Mouse (Mus musculus) neural tube, embryonic 12.5 days (tissue): ENCODE measurements around the gene Gm20379. TPM values are rescaled to one million over a fixed set of nuclear protein-coding genes. Genes with fewer than 3 reads are reported as not detected.

ENCODE experiments used
- ATAC-seq: fragments of 200-750 bp; cut with Nextera tagmentation; 2 replicates; pipeline ENCODE4 v1.8.0; 2017; ENCODE audit warnings: low read depth, mild to moderate bottlenecking, moderate TSS enrichment, moderate library complexity; ENCODE audit not compliant: low FRiP score
- H3K27ac ChIP-seq: fragments of 300-500 bp; sonication (generic); 2 replicates; pipeline ENCODE4 v1.5.1; 2016
- H3K27me3 ChIP-seq: fragments of 300-500 bp; sonication (generic); replicated peaks from 2 replicates; pipeline ENCODE4 v1.6.1; 2016; ENCODE audit warnings: mild to moderate bottlenecking
- H3K36me3 ChIP-seq: fragments of 300-500 bp; sonication (generic); 2 replicates; pipeline ENCODE4 v1.6.1; 2016; ENCODE audit warnings: mild to moderate bottlenecking
- H3K4me1 ChIP-seq: fragments of 300-500 bp; sonication (generic); 2 replicates; pipeline ENCODE4 v1.6.1; 2016
- H3K4me2 ChIP-seq: fragments of 300-500 bp; sonication (generic); replicated peaks from 2 replicates; pipeline ENCODE4 v1.6.1; 2016; ENCODE audit warnings: mild to moderate bottlenecking
- H3K4me3 ChIP-seq: fragments of 300-500 bp; sonication (generic); 2 replicates; pipeline ENCODE4 v1.5.1; 2016
- H3K9ac ChIP-seq: fragments of 300-500 bp; sonication (generic); 2 replicates; pipeline ENCODE4 v1.6.1; 2016; ENCODE audit warnings: mild to moderate bottlenecking
- H3K9me3 ChIP-seq: fragments of 300-500 bp; sonication (generic); 2 replicates; pipeline ENCODE4 v1.6.1; 2016; ENCODE audit warnings: mild to moderate bottlenecking
- WGBS: fragments of 180-500 bp; shearing (Covaris S2); methylation state at CpG from one replicate; pipeline ENCODE4 v1.1.7; 2016; 5-methylcytosine and 5-hydroxymethylcytosine counted together
- polyA plus RNA-seq: library from polyadenylated mRNA; unstranded; fragments of >200 nt; fragmentation: Nextera tagmentation; extraction: Ambion mirVana; gene quantifications from 2 replicates; pipeline ENCODE4 v1.2.1, GENCODE M21; 2016

Gm20379 gene
- polyA plus RNA-seq, 1 experiment from 2014 or later = 1.1 TPM

DNA sequence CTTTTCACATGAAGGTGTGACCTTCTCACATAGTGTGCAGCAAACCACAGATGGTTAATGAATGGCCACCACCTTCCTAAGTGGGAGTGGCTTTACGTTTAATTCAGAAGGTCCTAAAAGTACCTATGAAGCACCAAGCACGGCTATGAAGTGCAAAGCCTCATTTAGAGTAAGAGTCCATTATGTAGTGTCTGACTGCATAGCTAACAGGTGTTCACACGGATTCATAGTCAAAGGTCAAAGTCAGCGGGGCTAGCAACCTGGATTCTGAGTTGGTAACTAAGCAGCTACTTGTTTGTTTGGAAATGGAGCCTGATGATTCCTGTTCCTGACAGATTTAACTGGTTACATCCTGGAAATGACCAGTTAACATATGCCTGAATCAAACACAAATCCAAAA is 4.0 kb upstream of the Gm20379 start:
- H3K27ac ChIP-seq = no peak overlapping the region
- no peak overlapping the region for H3K9ac ChIP-seq
- H3K36me3 ChIP-seq = peaks cover 28% of the 10 kb centered on the region
- H3K4me3 ChIP-seq = no peak overlapping the region
- H3K4me2 ChIP-seq = no peak overlapping the region
- H3K9me3 ChIP-seq = no peaks in the 10 kb centered on the region
- no peaks in the 10 kb centered on the region for H3K4me1 ChIP-seq
- H3K27me3 ChIP-seq = no peaks in the 10 kb centered on the region
- ATAC-seq = no peak
- 78% methylated on average over 4 of the region's 4 CpGs for WGBS

DNA sequence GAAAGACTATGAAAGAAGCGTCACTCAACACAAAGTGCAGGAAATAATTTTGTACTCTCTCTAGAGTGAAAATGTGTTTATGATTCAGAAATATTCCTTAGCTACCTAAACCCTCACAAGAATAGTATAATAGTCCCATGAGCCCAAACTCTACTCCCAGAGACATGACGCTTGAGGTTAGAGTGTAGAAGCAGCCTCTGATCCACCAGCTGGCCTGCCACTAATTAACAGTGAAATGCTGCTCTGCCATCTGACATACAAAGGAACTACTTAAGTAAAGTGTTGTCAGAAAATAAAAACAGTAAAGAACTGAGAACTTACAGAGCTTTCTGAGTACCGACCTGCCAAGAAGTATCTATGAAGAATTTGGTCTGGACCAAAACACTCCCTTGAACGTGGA is 3.3 kb upstream of the Gm20379 start:
- WGBS = 72% methylated on average over 4 of the region's 4 CpGs

GRCm38 (mm10) chr13:92303062-92303948 is 2.5 kb upstream of the Gm20379 start:
- H3K9me3 ChIP-seq = no peaks in the 10 kb centered on the region
- WGBS = 66% methylated on average over 8 of the region's 8 CpGs
- ATAC-seq = no peak

More for the DNA sequence above, 3.3 kb upstream of the Gm20379 start:
- Histone ChIP-seq H3K4me2 (no peak overlapping the region), H3K9ac (no peak overlapping the region), H3K4me3 (no peak overlapping the region), H3K4me1 (no peaks in the 10 kb centered on the region), H3K27ac (no peak overlapping the region), H3K36me3 (peaks cover 28% of the 10 kb centered on the region), H3K27me3 (no peaks in the 10 kb centered on the region), H3K9me3 (no peaks in the 10 kb centered on the region)
- no peak for ATAC-seq

GRCm38 (mm10) chr13:92304291-92304690 is 1.5 kb upstream of the Gm20379 start:
- Histone ChIP-seq H3K4me1 (no peaks in the 10 kb centered on the region), H3K36me3 (peaks cover 34% of the 10 kb centered on the region), H3K27ac (no peak overlapping the region), H3K27me3 (no peaks in the 10 kb centered on the region), H3K9me3 (no peaks in the 10 kb centered on the region), H3K4me3 (no peak overlapping the region), H3K9ac (no peak overlapping the region), H3K4me2 (no peak overlapping the region)
- WGBS = 95% methylated on average over 5 of the region's 5 CpGs
- no peak for ATAC-seq

More at GRCm38 (mm10) chr13:92303062-92303948, 2.5 kb upstream of the Gm20379 start:
- Histone ChIP-seq H3K9ac (no peak overlapping the region), H3K27me3 (no peaks in the 10 kb centered on the region), H3K36me3 (peaks cover 32% of the 10 kb centered on the region), H3K27ac (no peak overlapping the region), H3K4me2 (no peak overlapping the region), H3K4me1 (no peaks in the 10 kb centered on the region), H3K4me3 (no peak overlapping the region)

DNA sequence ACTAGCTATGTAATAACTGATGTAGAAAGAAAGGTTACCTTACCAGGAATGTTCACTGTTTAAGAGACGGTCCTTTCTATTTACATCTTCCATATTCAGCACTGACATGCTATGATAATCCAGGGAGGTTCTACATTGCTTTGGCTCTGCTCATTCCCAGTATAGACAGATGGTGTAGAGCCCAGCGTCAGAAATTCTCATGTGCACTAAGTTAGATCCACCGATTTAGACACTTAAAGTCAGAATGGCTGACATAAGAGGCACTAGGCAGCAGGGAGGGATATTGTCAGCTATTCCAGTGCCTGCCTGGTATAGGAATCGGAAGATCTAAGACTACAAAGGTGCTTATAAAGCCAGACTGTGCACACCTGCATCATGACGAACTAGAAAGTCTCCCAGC is 8.8 kb downstream of the Gm20379 start:
- Histone ChIP-seq H3K9ac (no peak overlapping the region), H3K27me3 (no peaks in the 10 kb centered on the region), H3K36me3 (peaks cover 12% of the 10 kb centered on the region), H3K4me3 (no peak overlapping the region), H3K9me3 (no peaks in the 10 kb centered on the region), H3K4me2 (no peak overlapping the region), H3K4me1 (no peaks in the 10 kb centered on the region), H3K27ac (no peak overlapping the region)
- ATAC-seq = no peak
- WGBS = 91% methylated on average over 5 of the region's 5 CpGs

DNA sequence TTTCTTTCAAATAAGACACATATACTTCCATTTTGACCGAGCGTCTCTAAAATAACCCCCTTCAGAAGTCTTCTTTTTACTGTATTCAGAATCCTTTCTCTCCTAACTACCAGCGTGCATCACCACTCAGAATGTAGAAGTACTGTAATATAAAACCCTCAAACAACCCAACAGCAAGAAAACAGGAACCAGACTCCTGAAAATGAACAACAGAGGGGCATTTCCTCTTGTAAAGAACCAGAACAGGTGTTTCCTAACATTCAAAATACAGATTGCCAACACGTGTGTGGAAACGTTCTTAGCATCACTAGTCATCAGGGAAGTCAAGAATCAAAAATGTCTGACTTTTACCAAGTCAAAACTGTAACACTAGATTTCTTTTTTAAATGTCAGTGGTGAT is 15.0 kb downstream of the Gm20379 start:
- no peaks in the 10 kb centered on the region for H3K27me3 ChIP-seq
- H3K9me3 ChIP-seq = no peaks in the 10 kb centered on the region
- H3K9ac ChIP-seq = no peak overlapping the region
- no peaks in the 10 kb centered on the region for H3K4me1 ChIP-seq
- peaks cover 8% of the 10 kb centered on the region; the same call in 1 of the 2 replicates for H3K36me3 ChIP-seq
- H3K4me2 ChIP-seq = no peak overlapping the region
- no peak for ATAC-seq
- H3K27ac ChIP-seq = no peak overlapping the region
- H3K4me3 ChIP-seq = no peak overlapping the region
- WGBS = 94% methylated on average over 5 of the region's 5 CpGs

- Histone ChIP-seq H3K4me3 (no peak overlapping the region), H3K36me3 (no peaks in the 10 kb centered on the region; the same call in 1 of the 2 replicates), H3K27me3 (no peaks in the 10 kb centered on the region), H3K9me3 (no peaks in the 10 kb centered on the region), H3K9ac (no peak overlapping the region), H3K4me1 (no peaks in the 10 kb centered on the region), H3K27ac (no peak overlapping the region), H3K4me2 (no peak overlapping the region)
- WGBS = 83% methylated on average over 5 of the region's 5 CpGs
- ATAC-seq = no peak
Measured at GRCm38 (mm10) chr13:92326030-92326429, 20.2 kb downstream of the Gm20379 start.

DNA sequence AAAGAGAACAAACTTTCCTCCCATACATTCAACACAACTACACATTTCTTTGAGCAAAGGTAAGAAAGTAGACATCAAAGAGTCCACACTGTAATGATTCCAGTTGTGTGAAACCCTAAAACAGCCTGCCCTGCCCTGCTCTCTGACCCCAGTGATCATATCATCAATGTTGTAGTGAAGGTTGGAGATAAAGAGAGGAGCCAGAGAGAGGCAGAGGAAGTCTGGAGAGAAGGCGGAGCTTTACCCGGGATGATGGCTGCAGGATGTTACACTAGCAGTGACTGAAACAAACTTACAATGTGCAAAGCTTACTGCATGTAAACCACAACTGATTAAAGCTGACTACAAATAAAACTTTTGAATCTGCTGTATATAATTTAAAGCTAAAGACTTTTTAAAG is 22.2 kb downstream of the Gm20379 start:
- Histone ChIP-seq H3K36me3 (peaks cover 4% of the 10 kb centered on the region), H3K4me3 (no peak overlapping the region), H3K4me2 (no peak overlapping the region), H3K27me3 (no peaks in the 10 kb centered on the region), H3K4me1 (no peaks in the 10 kb centered on the region), H3K9ac (no peak overlapping the region), H3K9me3 (no peaks in the 10 kb centered on the region), H3K27ac (no peak overlapping the region)
- WGBS = 96% methylated on average over 2 of the region's 2 CpGs
- ATAC-seq = no peak

- Histone ChIP-seq H3K4me2 (no peak overlapping the region), H3K9ac (no peak overlapping the region), H3K27ac (no peak overlapping the region), H3K36me3 (peaks cover 4% of the 10 kb centered on the region), H3K4me1 (no peaks in the 10 kb centered on the region), H3K9me3 (no peaks in the 10 kb centered on the region), H3K27me3 (no peaks in the 10 kb centered on the region), H3K4me3 (no peak overlapping the region)
- 93% methylated on average over 3 of the region's 3 CpGs for WGBS
- no peak for ATAC-seq
Measured at GRCm38 (mm10) chr13:92330621-92331020, 24.8 kb downstream of the Gm20379 start.

DNA sequence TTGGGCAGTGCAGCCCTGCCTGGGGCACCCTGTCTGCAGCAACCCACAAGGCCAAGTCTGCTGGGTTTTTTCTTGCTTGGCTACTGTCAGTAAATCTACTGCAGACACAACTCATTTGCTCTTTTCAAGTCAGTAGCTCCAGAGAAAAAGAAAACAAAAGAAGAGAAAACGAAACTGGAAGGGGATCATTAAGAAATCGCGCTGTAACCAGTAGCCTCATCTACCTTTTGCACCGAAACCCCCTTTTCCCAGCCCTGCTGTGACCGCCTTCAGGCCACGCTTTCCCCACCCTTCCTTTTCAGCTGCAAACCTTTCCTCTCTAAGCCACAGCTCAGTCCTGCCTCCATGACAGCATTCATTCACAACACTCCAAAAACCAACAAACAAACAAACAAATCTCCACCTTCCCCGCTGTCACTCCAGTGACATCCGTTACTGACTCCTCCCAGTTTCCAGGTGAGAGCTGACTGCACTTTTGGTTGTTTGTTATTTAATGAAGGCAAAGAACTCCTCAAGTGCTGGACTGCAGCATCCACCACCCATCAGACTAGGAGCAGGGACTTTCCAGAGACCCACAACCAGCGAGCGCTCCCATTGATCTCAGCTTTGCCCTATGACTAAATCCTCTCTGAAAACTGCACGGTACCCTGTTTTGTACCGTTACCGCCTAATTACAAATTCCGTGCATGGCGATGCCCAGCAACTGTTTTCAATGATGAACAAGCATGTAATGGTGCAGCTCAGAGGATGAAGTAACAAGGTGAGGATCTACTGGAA is 26.5 kb downstream of the Gm20379 start:
- H3K4me2 ChIP-seq = no peak overlapping the region
- no peaks in the 10 kb centered on the region for H3K4me1 ChIP-seq
- H3K9me3 ChIP-seq = no peaks in the 10 kb centered on the region
- WGBS = 87% methylated on average over 15 of the region's 15 CpGs
- no peak overlapping the region for H3K4me3 ChIP-seq
- no peak overlapping the region for H3K9ac ChIP-seq
- H3K27me3 ChIP-seq = no peaks in the 10 kb centered on the region
- no peak for ATAC-seq
- H3K27ac ChIP-seq = no peak overlapping the region
- peaks cover 4% of the 10 kb centered on the region for H3K36me3 ChIP-seq

DNA sequence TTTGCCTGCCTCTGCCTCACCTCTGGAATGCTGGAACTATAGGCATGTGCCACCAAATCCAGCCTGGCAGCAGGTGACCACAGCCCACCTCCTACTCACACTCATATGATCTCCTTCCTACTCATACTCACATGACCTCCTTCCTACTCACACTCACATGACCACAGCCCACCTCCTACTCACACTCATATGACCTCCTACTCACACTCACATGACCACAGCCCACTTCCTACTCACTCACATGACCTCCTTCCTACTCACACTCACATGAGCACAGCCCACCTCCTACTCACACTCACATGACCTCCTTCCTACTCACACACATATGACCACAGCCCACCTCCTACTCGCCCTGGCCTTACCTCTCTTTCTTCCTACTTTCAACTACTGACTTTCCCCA is 31.1 kb downstream of the Gm20379 start:
- no peaks in the 10 kb centered on the region for H3K27me3 ChIP-seq
- WGBS = 95% methylated on average over 1 of the region's 1 CpGs
- no peaks in the 10 kb centered on the region for H3K4me1 ChIP-seq
- ATAC-seq = no peak
- H3K4me3 ChIP-seq = no peak overlapping the region
- no peak overlapping the region for H3K9ac ChIP-seq
- no peaks in the 10 kb centered on the region for H3K9me3 ChIP-seq
- H3K36me3 ChIP-seq = peaks cover 11% of the 10 kb centered on the region; the same call in 1 of the 2 replicates
- H3K27ac ChIP-seq = no peak overlapping the region
- no peak overlapping the region for H3K4me2 ChIP-seq

DNA sequence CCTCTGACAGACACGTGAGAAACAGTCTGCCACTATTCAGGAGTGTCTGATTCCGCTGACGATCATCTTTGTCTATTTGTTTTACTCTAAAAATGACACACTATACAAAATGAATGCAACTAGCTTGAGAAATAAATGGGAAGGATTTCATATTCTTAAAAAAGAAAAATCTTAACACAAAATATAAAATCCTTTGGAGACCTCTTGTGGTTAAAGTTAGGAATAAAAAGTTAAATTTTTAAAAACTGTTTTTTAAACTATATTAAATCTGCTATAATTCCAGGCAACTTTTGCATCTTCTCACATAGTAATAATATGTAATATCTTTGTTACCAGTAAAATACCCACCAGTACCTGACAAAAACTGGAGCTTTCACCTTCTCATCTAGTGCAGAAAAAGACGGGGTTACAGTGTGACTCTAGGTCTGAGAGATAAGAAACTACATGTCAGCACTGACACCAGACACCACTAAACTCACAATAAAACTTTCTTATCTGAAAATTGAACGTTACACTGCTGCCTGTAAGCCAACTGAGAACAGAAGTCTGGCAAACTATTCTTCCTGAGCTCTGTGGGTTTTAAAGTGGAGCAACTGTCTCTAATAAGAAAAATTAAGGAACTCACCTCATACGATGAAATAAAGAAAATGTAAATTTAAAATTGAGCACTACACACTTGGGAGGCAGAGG is 32.1 kb downstream of the Gm20379 start:
- H3K36me3 ChIP-seq = peaks cover 12% of the 10 kb centered on the region; the same call in 1 of the 2 replicates
- H3K27me3 ChIP-seq = no peaks in the 10 kb centered on the region
- 86% methylated on average over 6 of the region's 6 CpGs for WGBS
- no peak overlapping the region for H3K4me2 ChIP-seq
- no peaks in the 10 kb centered on the region for H3K4me1 ChIP-seq
- no peak for ATAC-seq
- H3K4me3 ChIP-seq = no peak overlapping the region
- H3K9me3 ChIP-seq = no peaks in the 10 kb centered on the region
- no peak overlapping the region for H3K9ac ChIP-seq
- no peak overlapping the region for H3K27ac ChIP-seq
